Mouse (Mus musculus): Measurements from ENCODE around the gene Rbms3.

DNA sequence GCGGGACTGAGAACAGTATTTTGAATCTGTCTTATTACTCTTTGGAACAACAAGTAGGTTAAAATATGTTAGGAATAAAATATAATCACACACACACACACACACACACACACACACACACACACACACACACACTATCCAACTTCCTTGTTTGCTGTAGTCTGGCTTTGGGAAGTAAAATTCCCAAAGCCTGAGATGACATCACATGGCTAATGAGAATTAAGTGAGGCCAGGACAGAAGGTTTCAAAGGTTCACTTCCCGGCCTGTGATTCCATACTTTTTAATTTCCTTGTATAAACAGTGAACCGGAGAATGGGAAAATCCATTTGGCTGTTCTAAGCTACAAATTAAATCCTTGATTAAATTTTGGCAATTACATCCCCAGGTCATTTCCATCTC, 752.9 kb downstream of the Rbms3 start:
- TF ChIP-seq CTCF (IDR thresholded peaks at IDR 0.05; ENCODE audit: extremely low read depth, insufficient read depth, low read length) = no peak
- TF ChIP-seq POLR2A (IDR thresholded peaks at IDR 0.05; ENCODE audit: extremely low read depth, insufficient read depth, low read length) = no peak

Data from cortical plate, adult 2 months (tissue).